Mouse (Mus musculus): Measurements from ENCODE around the gene Esp24. TPM values are rescaled to one million over a fixed set of nuclear protein-coding genes. Genes with fewer than 3 reads are reported as not detected.
"Not testable (repeated sequence)": the region's sequence is repeated elsewhere in the genome, so short reads cannot be mapped to it uniquely, and the experiment has no call there.

Gene Esp24
- polyA plus RNA-seq (2016; fragmentation: Nextera tagmentation; extraction: Ambion mirVana) = not detected in 2 replicates

DNA sequence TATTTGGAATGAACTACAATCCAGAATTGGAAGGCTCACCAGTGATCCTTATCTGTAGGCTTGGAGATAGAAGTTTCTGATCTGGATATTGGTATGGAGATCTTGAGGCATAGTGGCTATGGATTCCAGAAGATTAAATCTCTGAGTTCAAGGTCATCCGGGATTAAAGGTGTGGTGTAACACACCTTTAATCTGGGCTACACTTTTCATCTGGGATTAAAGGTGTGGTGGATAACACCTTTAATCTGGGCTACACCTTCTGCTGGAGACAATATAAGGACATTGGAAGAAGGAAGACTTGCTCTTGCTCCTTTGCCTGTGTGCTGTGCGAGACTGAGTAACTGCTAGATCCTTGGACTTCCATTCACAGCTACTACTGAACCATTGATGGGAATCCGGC, at the start of gene Esp24:
Gene Esp24 (plus strand): TSS at position 301 of the 400 bp plus-strand sequence.
- H3K36me3 ChIP-seq; H3K9me3 ChIP-seq (replicated peaks); DNase-seq (ENCODE audit: low spot score); H3K27ac ChIP-seq (replicated peaks); H3K4me3 ChIP-seq; H3K4me1 ChIP-seq; H3K27me3 ChIP-seq (ENCODE audit: low read depth, poor library complexity, severe bottlenecking): not testable (repeated sequence)
- WGBS = 86% methylated on average over 3 of the region's 3 CpGs

- Histone ChIP-seq H3K27ac (replicated peaks) (no peak overlapping the region), H3K36me3 (no peaks in the 10 kb centered on the region), H3K4me1 (peaks cover 6% of the 10 kb centered on the region), H3K9me3 (replicated peaks) (peaks cover 8% of the 10 kb centered on the region; the same call in 1 of the 2 replicates), H3K27me3 (ENCODE audit: low read depth, poor library complexity, severe bottlenecking) (no peaks in the 10 kb centered on the region), H3K4me3 (no peak overlapping the region)
- no peak for DNase-seq (ENCODE audit: low spot score)
- WGBS = 95% methylated on average over 1 of the region's 1 CpGs
Measured at GRCm38 (mm10) chr17:39009846-39010245, 26.6 kb upstream of the Esp24 start.

DNA sequence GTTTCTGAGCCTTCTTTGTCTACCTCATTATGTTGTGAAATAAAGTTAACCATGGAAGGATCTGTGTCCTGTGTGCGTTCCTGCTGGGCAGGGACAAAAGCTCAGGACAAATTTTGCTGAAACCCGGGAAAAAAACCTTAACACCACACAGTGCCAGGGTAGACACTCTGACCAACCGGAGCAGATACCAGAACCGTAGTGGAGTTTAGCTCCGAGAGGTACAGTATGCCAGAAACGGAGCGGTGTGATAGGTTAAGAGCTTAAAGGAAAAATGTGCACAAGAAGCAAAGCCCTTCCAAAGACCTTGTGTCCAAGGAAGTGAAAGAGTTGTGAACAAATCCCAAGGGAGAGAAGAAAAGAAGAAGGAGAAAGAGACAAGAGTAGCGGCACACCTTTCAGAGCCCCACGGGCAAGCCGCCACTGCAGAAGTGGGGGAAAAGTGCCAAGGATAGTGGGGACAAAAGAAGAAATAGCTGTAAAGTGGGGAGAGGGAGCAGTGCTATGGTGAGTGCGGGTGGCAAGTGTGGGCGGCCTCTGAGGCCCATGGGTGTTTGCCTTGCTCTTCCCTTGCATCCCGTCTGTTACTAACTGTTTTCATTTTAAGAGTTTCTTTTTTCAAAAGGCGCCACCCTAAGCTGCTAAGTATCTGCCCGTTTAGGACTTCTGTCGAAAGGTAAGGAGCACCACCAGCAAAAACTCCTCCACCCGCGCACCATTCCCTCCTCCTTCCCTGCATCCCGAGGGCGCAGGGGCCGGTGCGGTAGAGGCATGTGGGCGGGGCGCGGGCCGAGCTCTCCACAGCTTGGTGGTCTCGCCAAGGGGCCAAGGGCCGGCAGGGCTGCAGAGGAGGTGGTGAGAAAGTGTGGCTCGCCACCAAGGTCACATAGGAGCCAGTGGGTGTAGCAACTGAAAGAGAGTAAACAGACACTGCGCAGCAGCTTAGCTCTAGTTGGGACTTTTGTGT, 25.5 kb upstream of the Esp24 start:
- Histone ChIP-seq H3K4me3 (peak overlapping the region; percentile 46), H3K27me3 (ENCODE audit: low read depth, poor library complexity, severe bottlenecking) (no peaks in the 10 kb centered on the region), H3K36me3 (no peaks in the 10 kb centered on the region), H3K4me1 (peaks cover 6% of the 10 kb centered on the region), H3K9me3 (replicated peaks) (peaks cover 14% of the 10 kb centered on the region; the same call in 1 of the 2 replicates), H3K27ac (replicated peaks) (no peak overlapping the region)
- DNase-seq (ENCODE audit: low spot score) = peak; percentile 20
- 37% methylated on average over 30 of the region's 30 CpGs for WGBS

GRCm38 (mm10) chr17:39017184-39017583, 19.3 kb upstream of the Esp24 start:
- no peak overlapping the region for H3K27ac ChIP-seq (replicated peaks)
- DNase-seq (ENCODE audit: low spot score) = no peak
- 0 out of 2 replicates have a peak, but pooled peaks cover 6% of the 10 kb centered on the region for H3K9me3 ChIP-seq (replicated peaks)
- no peak overlapping the region for H3K4me3 ChIP-seq
- no peaks in the 10 kb centered on the region for H3K36me3 ChIP-seq
- WGBS = 44% methylated on average over 14 of the region's 14 CpGs
- no peaks in the 10 kb centered on the region for H3K27me3 ChIP-seq (ENCODE audit: low read depth, poor library complexity, severe bottlenecking)
- 0 out of 2 replicates have a peak, but pooled peaks cover 6% of the 10 kb centered on the region for H3K4me1 ChIP-seq

DNA sequence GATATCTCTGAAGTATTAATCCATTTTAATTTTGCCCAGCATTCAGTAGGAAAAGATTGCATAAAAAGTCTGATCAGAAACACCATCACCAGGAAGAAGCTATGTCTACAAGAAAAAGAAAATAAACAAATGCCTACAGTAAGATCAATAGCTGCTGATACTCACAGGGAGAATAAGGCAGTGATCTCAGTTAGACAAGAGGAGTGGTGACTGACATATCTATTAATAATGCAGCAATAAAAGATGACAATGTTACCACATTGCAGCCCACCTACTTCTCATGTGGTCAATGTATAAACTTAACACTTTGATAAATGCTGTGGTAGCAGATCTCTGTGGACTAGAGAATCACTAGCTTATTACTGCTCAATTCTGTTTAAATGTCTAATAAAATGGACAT, 6.7 kb downstream of the Esp24 start, which contains the start of gene Gm21903:
Gene Gm21903 (minus strand): TSS at position 101 of the 400 bp plus-strand sequence.
- Histone ChIP-seq H3K36me3 (no peaks in the 10 kb centered on the region), H3K27ac (replicated peaks) (no peak within 1 kb of the TSS), H3K9me3 (replicated peaks) (peaks cover 6% of the 10 kb centered on the region; the same call in 1 of the 2 replicates), H3K4me3 (no peak within 1 kb of the TSS), H3K4me1 (no peaks in the 10 kb centered on the region), H3K27me3 (ENCODE audit: low read depth, poor library complexity, severe bottlenecking) (no peaks in the 10 kb centered on the region)
- DNase-seq (ENCODE audit: low spot score) = no peak

DNA sequence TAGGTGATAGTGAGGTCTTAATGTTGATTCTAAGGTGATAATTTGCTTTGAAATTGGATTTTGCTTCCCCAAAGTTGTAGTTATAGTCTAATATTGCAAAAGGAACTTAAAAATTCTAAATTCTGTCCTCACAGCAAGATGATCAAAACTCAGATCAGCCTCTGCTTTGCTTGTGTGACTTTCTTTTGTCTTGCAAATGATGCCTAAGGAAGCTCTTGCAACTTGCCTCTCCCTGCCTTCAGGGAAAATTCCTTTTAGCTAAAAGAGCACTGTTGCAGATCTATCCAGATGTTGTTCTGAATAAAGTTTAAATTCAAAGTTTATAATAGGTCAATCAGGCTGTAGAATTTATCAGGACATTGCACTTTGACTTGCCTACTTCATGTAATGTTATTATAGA, 27.1 kb downstream of the Esp24 start:
- H3K27me3 ChIP-seq (ENCODE audit: low read depth, poor library complexity, severe bottlenecking) = no peaks in the 10 kb centered on the region
- H3K4me3 ChIP-seq = no peak overlapping the region
- H3K36me3 ChIP-seq = no peaks in the 10 kb centered on the region
- no peak overlapping the region for H3K27ac ChIP-seq (replicated peaks)
- no peak for DNase-seq (ENCODE audit: low spot score)
- H3K9me3 ChIP-seq (replicated peaks) = peaks cover 27% of the 10 kb centered on the region
- H3K4me1 ChIP-seq = no peaks in the 10 kb centered on the region

- peaks cover 16% of the 10 kb centered on the region for H3K9me3 ChIP-seq (replicated peaks)
- no peaks in the 10 kb centered on the region for H3K27me3 ChIP-seq (ENCODE audit: low read depth, poor library complexity, severe bottlenecking)
- H3K36me3 ChIP-seq = no peaks in the 10 kb centered on the region
- no peaks in the 10 kb centered on the region for H3K4me1 ChIP-seq
- H3K27ac ChIP-seq (replicated peaks) = no peak within 1 kb of the TSS
- DNase-seq (ENCODE audit: low spot score) = no peak
- 65% methylated on average over 1 of the region's 1 CpGs for WGBS
- H3K4me3 ChIP-seq = no peak within 1 kb of the TSS
Measured at GRCm38 (mm10) chr17:39076937-39077336, 40.4 kb downstream of the Esp24 start, which contains the start of gene Esp23. Gene Esp23 (minus strand): TSS chr17:39077037.

Other genes with a start within 250 kb of the Esp24 start
- not detected in 2 replicates for gene Gm21903, start 6.6 kb downstream of the Esp24 start, polyA plus RNA-seq (2016; fragmentation: Nextera tagmentation; extraction: Ambion mirVana)
- not detected in 2 replicates for gene Esp23, start 40.3 kb downstream of the Esp24 start, polyA plus RNA-seq (2016; fragmentation: Nextera tagmentation; extraction: Ambion mirVana)
- not detected in 2 replicates for gene Esp22, start 58.6 kb downstream of the Esp24 start, polyA plus RNA-seq (2016; fragmentation: Nextera tagmentation; extraction: Ambion mirVana)